Mouse (Mus musculus): ENCODE measurements around the gene Frmd4b.

- no peak for TF ChIP-seq CTCF (IDR thresholded peaks at IDR 0.05; ENCODE audit: insufficient read depth, low read length)
- TF ChIP-seq POLR2A (IDR thresholded peaks at IDR 0.05; ENCODE audit: borderline replicate concordance, extremely low read depth, low read depth, low read length): no peak
These were observed 159.0 kb downstream of the Frmd4b start for GRCm38 (mm10) chr6:97458358-97458757.
